Mouse (Mus musculus) MEL (cell line): ENCODE data around the gene 1700013G24Rik. TPM values are rescaled to one million over a fixed set of nuclear protein-coding genes. Genes with fewer than 3 reads are reported as not detected.

Experiments
- DNase-seq: peaks from one replicate; pipeline ENCODE4 v3.0.0; 2011; ENCODE audit warnings: low read depth, low spot score
- H3K27ac ChIP-seq: 2 replicates; pipeline ENCODE4 v1.5.1; 2012; ENCODE audit warnings: low read depth, mild to moderate bottlenecking, control low read depth, low read length, moderate library complexity; ENCODE audit not compliant: control insufficient read depth
- H3K27me3 ChIP-seq, 2 experiments: fragments of 150-350 bp in 1 of 2; sonication (generic) in 1 of 2; 2 replicates each; pipeline ENCODE4 v1.6.1; 2012; ENCODE audit warnings: low read length in 2 of 2, mild to moderate bottlenecking in 2 of 2, improper control_type of control experiment in 1 of 2, moderate library complexity in 1 of 2; ENCODE audit not compliant: insufficient read depth in 2 of 2, control insufficient read depth in 1 of 2
- H3K36me3 ChIP-seq, 2 experiments: 2 replicates each; pipeline ENCODE4 v1.6.1; 2012 to 2014; ENCODE audit warnings: low read length in 2 of 2, improper control_type of control experiment in 1 of 2, inconsistent platforms in 1 of 2, mild to moderate bottlenecking in 1 of 2; ENCODE audit not compliant: insufficient read depth in 2 of 2, control insufficient read depth in 1 of 2
- H3K4me1 ChIP-seq, 2 experiments: fragments of 150-350 bp in 1 of 2; sonication (generic) in 1 of 2; 2 replicates each; pipeline ENCODE4 v1.6.1; 2012; ENCODE audit warnings: low read length in 2 of 2, improper control_type of control experiment in 1 of 2, mild to moderate bottlenecking in 1 of 2; ENCODE audit not compliant: insufficient read depth in 2 of 2, control insufficient read depth in 1 of 2
- H3K4me3 ChIP-seq, 2 experiments: fragments of 150-350 bp in 1 of 2; sonication (generic) in 1 of 2; 2 replicates each; pipeline ENCODE4 v1.5.1; 2012; ENCODE audit warnings: low read depth in 2 of 2, low read length in 2 of 2, mild to moderate bottlenecking in 2 of 2, moderate library complexity in 2 of 2, control low read depth in 1 of 2, improper control_type of control experiment in 1 of 2; ENCODE audit not compliant: control insufficient read depth in 1 of 2, insufficient read depth in 1 of 2
- H3K79me2 ChIP-seq: 2 replicates; pipeline ENCODE4 v1.6.1; 2012; ENCODE audit warnings: mild to moderate bottlenecking, low read length, moderate library complexity; ENCODE audit not compliant: control insufficient read depth, poor library complexity, insufficient read depth
- H3K9ac ChIP-seq: 2 replicates; pipeline ENCODE4 v1.6.1; 2012; ENCODE audit warnings: low read depth, mild to moderate bottlenecking, control low read depth, low read length, moderate library complexity; ENCODE audit not compliant: control insufficient read depth, poor library complexity, severe bottlenecking
- H3K9me3 ChIP-seq: fragments of 150-350 bp; sonication (generic); replicated peaks from 2 replicates; pipeline ENCODE4 v1.6.1; 2012; ENCODE audit warnings: mild to moderate bottlenecking, low read length, improper control_type of control experiment, moderate library complexity; ENCODE audit not compliant: insufficient read depth
- BHLHE40 ChIP-seq: IDR thresholded peaks from 2 replicates; pipeline ENCODE4 v1.6.1; 2012; ENCODE audit warnings: low read depth, mild to moderate bottlenecking, inconsistent platforms, low read length, improper control_type of control experiment, borderline replicate concordance
- CHD1 ChIP-seq: IDR thresholded peaks from 2 replicates; pipeline ENCODE4 v1.6.1; 2012; ENCODE audit warnings: low read depth, mild to moderate bottlenecking, inconsistent platforms, low read length, improper control_type of control experiment
- CTCF ChIP-seq, 3 experiments: IDR thresholded peaks in 2 of 3; conservative IDR thresholded peaks in 1 of 3; 2 replicates each; pipeline ENCODE4 v1.5.1; 2011 to 2012; ENCODE audit warnings: low read length in 3 of 3, low read depth in 2 of 3, mild to moderate bottlenecking in 2 of 3, improper control_type of control experiment in 1 of 3, inconsistent platforms in 1 of 3, mixed read lengths in 1 of 3, moderate library complexity in 1 of 3; ENCODE audit not compliant: control insufficient read depth in 1 of 3, insufficient read depth in 1 of 3, poor library complexity in 1 of 3, severe bottlenecking in 1 of 3
- E2F4 ChIP-seq: IDR thresholded peaks from 2 replicates; pipeline ENCODE4 v1.6.1; 2011; ENCODE audit warnings: low read depth, low read length, improper control_type of control experiment, borderline replicate concordance
- EP300 ChIP-seq, 2 experiments: IDR thresholded peaks; 2 replicates each; pipeline ENCODE4 v1.6.1; 2011; ENCODE audit warnings: improper control_type of control experiment in 2 of 2, low read length in 2 of 2, low read depth in 1 of 2, mild to moderate bottlenecking in 1 of 2
- ETS1 ChIP-seq: IDR thresholded peaks from 2 replicates; pipeline ENCODE4 v1.6.1; 2012; ENCODE audit warnings: low read depth, mild to moderate bottlenecking, inconsistent platforms, low read length, improper control_type of control experiment, moderate library complexity
- GABPA ChIP-seq: IDR thresholded peaks from 2 replicates; pipeline ENCODE4 v1.6.1; 2012; ENCODE audit warnings: low read depth, mild to moderate bottlenecking, inconsistent platforms, low read length, improper control_type of control experiment, moderate library complexity
- GATA1 ChIP-seq: IDR thresholded peaks from 2 replicates; pipeline ENCODE4 v1.6.1; 2011; ENCODE audit warnings: low read depth, low read length, improper control_type of control experiment
- JUND ChIP-seq: IDR thresholded peaks from 2 replicates; pipeline ENCODE4 v1.6.1; 2011; ENCODE audit warnings: low read depth, mild to moderate bottlenecking, improper control_type of control experiment, low read length
- KAT2A ChIP-seq: conservative IDR thresholded peaks from 2 replicates; pipeline ENCODE4 v1.6.1; 2012; ENCODE audit warnings: low read depth, low read length, improper control_type of control experiment, inconsistent platforms
- MAFK ChIP-seq: IDR thresholded peaks from 2 replicates; pipeline ENCODE4 v1.6.1; 2011; ENCODE audit warnings: low read depth, mild to moderate bottlenecking, low read length, improper control_type of control experiment, borderline replicate concordance
- MXI1 ChIP-seq: IDR thresholded peaks from 2 replicates; pipeline ENCODE4 v1.6.1; 2011; ENCODE audit warnings: mild to moderate bottlenecking, low read depth, low read length, improper control_type of control experiment
- MYB ChIP-seq: IDR thresholded peaks from 2 replicates; pipeline ENCODE4 v1.6.1; 2011; ENCODE audit warnings: mild to moderate bottlenecking, low read depth, low read length, improper control_type of control experiment
- NELFE ChIP-seq: IDR thresholded peaks from 2 replicates; pipeline ENCODE4 v1.6.1; 2011; ENCODE audit warnings: low read depth, low read length, improper control_type of control experiment
- NRF1 ChIP-seq: IDR thresholded peaks from 2 replicates; pipeline ENCODE4 v1.6.1; 2014; ENCODE audit warnings: low read depth, mild to moderate bottlenecking, inconsistent platforms, low read length, improper control_type of control experiment, moderate library complexity; ENCODE audit not compliant: poor library complexity, insufficient read depth, severe bottlenecking
- POLR2AphosphoS2 ChIP-seq: IDR thresholded peaks from 2 replicates; pipeline ENCODE4 v1.6.1; 2011; ENCODE audit warnings: low read length, improper control_type of control experiment
- RAD21 ChIP-seq: IDR thresholded peaks from 2 replicates; pipeline ENCODE4 v1.6.1; 2011; ENCODE audit warnings: mild to moderate bottlenecking, low read depth, low read length, improper control_type of control experiment
- RCOR1 ChIP-seq: IDR thresholded peaks from 2 replicates; pipeline ENCODE4 v1.6.1; 2012; ENCODE audit warnings: low read depth, mild to moderate bottlenecking, inconsistent platforms, low read length, improper control_type of control experiment
- SIN3A ChIP-seq: IDR thresholded peaks from 2 replicates; pipeline ENCODE4 v1.6.1; 2012; ENCODE audit warnings: low read length, improper control_type of control experiment, inconsistent platforms
- SMC3 ChIP-seq: IDR thresholded peaks from 2 replicates; pipeline ENCODE4 v1.6.1; 2011; ENCODE audit warnings: low read depth, low read length, improper control_type of control experiment
- TAL1 ChIP-seq: IDR thresholded peaks from 2 replicates; pipeline ENCODE4 v1.6.1; 2012; ENCODE audit warnings: mild to moderate bottlenecking, inconsistent platforms, low read length, moderate library complexity, mixed read lengths
- TCF12 ChIP-seq: IDR thresholded peaks from 2 replicates; pipeline ENCODE4 v1.6.1; 2014; ENCODE audit warnings: low read depth, mild to moderate bottlenecking, inconsistent platforms, low read length, improper control_type of control experiment, moderate library complexity
- UBTF ChIP-seq: IDR thresholded peaks from 2 replicates; pipeline ENCODE4 v1.6.1; 2012; ENCODE audit warnings: low read depth, mild to moderate bottlenecking, inconsistent platforms, low read length, improper control_type of control experiment, moderate library complexity, borderline replicate concordance; ENCODE audit not compliant: insufficient read depth
- USF1 ChIP-seq: IDR thresholded peaks from 2 replicates; pipeline ENCODE4 v1.6.1; 2014; ENCODE audit warnings: low read depth, mild to moderate bottlenecking, inconsistent platforms, low read length, improper control_type of control experiment, moderate library complexity
- ZC3H11A ChIP-seq: IDR thresholded peaks from 2 replicates; pipeline ENCODE4 v1.6.1; 2012; ENCODE audit warnings: low read depth, mild to moderate bottlenecking, inconsistent platforms, low read length, improper control_type of control experiment
- ZMIZ1 ChIP-seq: IDR thresholded peaks from 2 replicates; pipeline ENCODE4 v1.6.1; 2012; ENCODE audit warnings: low read depth, mild to moderate bottlenecking, inconsistent platforms, low read length, improper control_type of control experiment, moderate library complexity
- ZNF384 ChIP-seq: IDR thresholded peaks from 2 replicates; pipeline ENCODE4 v1.6.1; 2012; ENCODE audit warnings: low read depth, mild to moderate bottlenecking, inconsistent platforms, low read length, improper control_type of control experiment
- polyA plus RNA-seq, 2 experiments: library from polyadenylated mRNA; stranded (reverse) in 1 of 2; unstranded in 1 of 2; fragments of >175 nt in 1 of 2; fragments of >200 nt in 1 of 2; gene quantifications; 2 replicates each; pipeline versions ENCODE4 v1.2.1 to v1.2.4; 2012; ENCODE audit warnings: low replicate concordance in 2 of 2, low read depth in 1 of 2; ENCODE audit not compliant: insufficient read length in 2 of 2, insufficient read depth in 1 of 2, missing spikeins in 1 of 2
- total RNA-seq: library from RNA; depleted of rRNA; stranded (reverse); fragments of 300-350 nt; gene quantifications from 2 replicates; pipeline ENCODE4 v1.2.3, GENCODE M21; 2012

1700013G24Rik gene
- total and polyA plus RNA-seq, 3 experiments = not detected

DNA sequence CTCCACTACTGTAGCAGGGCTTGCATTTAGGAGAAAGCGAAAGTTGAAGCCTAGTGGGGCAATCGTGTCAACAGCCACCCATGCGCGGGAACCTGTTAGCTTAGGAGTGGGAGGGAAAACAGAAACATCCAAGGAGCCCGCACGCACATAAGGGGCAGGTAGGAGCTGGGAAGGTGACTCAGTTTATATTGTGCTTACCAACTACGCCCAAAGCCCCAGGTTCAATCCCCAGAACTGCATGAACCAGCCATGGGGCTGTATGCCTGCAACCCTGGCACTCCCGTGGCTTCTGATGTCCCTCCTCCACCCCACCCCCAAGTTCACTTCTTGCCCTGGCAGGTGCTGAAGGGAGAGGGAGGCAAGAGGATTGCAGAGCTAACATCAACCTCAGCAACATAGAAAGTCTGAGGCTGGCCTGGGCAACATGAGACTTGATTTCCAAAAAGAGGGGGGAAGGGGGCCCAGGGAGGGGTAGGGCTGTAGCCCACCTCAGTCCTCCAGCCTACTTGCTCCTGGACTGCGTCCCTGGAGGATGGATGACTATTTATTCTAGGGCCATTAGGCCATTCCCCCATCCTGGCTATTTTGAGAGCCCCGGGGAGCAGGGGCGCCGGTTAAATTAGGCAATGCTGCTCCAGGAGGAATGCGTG, 28.4 kb downstream of the 1700013G24Rik start:
- no peaks in the 10 kb centered on the region for H3K9me3 ChIP-seq
- H3K36me3 ChIP-seq = no peaks in the 10 kb centered on the region
- no peak overlapping the region for H3K9ac ChIP-seq
- TF ChIP-seq GATA1 = no peak
- TF ChIP-seq USF1 = no peak
- TF ChIP-seq GABPA = no peak
- no peak for TF ChIP-seq POLR2AphosphoS2
- no peak for DNase-seq
- H3K4me3 ChIP-seq = no peak overlapping the region
- H3K27ac ChIP-seq = no peak overlapping the region
- no peaks in the 10 kb centered on the region for H3K79me2 ChIP-seq
- H3K27me3 ChIP-seq = no peaks in the 10 kb centered on the region
- peaks cover 0 to 5% of the 10 kb centered on the region in 2 experiments; a peak in 1 of 4 replicates for H3K4me1 ChIP-seq

DNA sequence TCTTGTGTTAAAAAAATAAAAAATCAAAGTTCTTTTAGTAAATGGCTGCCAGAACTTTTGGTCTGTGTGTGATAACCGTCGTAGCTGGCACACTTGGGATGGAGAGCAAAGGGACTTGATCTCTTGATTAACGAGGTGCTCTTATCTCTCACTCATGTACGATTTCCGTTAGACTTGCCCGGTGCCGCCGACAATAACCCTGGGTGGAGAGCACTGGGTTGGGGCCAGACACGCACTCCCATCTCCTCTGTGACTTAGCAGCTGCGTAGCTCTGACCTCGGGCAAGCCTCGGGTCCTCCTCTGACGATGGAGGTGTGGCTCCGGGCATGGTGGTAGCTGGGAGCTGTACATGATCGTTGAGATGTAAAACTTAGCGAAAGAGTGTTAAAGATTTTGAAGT, 30.8 kb downstream of the 1700013G24Rik start:
- Histone ChIP-seq H3K9me3 (no peaks in the 10 kb centered on the region), H3K27ac (no peak overlapping the region), H3K36me3 (no peaks in the 10 kb centered on the region)

DNA sequence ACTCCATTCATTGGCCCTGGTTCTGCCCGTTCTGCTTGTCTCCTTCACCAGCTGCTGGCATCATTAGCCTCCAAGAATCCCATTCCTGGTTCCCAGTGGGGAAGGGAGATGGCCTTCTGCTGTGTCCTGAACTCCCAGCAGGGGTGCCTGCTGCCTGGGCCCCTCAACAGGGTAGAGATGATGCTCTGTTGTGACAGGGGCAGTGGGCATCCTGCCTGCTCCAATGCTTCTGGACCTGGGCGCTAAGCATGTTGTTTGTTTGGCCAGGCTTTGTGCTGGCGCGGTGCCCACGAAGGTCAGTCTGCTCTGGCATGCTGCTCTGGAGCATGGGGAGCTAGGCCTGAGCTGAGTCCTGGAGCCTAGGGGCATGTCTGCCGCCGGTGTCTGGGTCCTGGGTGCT, 31.5 kb downstream of the 1700013G24Rik start:
- no peaks in the 10 kb centered on the region for H3K9me3 ChIP-seq
- no peak overlapping the region for H3K4me3 ChIP-seq
- H3K36me3 ChIP-seq = no peaks in the 10 kb centered on the region
- no peak overlapping the region for H3K9ac ChIP-seq
- DNase-seq = no peak
- no peak overlapping the region for H3K27ac ChIP-seq
- H3K4me1 ChIP-seq = peaks cover 0 to 5% of the 10 kb centered on the region in 2 experiments; a peak in 1 of 4 replicates
- no peaks in the 10 kb centered on the region for H3K27me3 ChIP-seq
- TF ChIP-seq SIN3A (no peak), RAD21 (no peak), NELFE (no peak), JUND (no peak), KAT2A (no peak), CTCF (IDR thresholded peaks at IDR 0.05 in 2 of 3, conservative IDR thresholded peaks at IDR 0.05 in 1 of 3; ENCODE audit: control insufficient read depth in 1 of 3, insufficient read depth in 1 of 3, low read depth in 2 of 3, low read length in 3 of 3, poor library complexity in 1 of 3, severe bottlenecking in 1 of 3) (no peak), CHD1 (no peak), NRF1 (no peak), ZNF384 (no peak), UBTF (no peak), ETS1 (no peak), SMC3 (no peak), MAFK (no peak), TAL1 (no peak), E2F4 (no peak), ZC3H11A (no peak), RCOR1 (no peak), ZMIZ1 (no peak), TCF12 (no peak)
- H3K79me2 ChIP-seq = no peaks in the 10 kb centered on the region

More for the DNA sequence above, 30.8 kb downstream of the 1700013G24Rik start:
- Histone ChIP-seq H3K4me3 (no peak overlapping the region), H3K4me1 (peaks cover 0 to 5% of the 10 kb centered on the region in 2 experiments; a peak in 1 of 4 replicates), H3K27me3 (no peaks in the 10 kb centered on the region), H3K79me2 (no peaks in the 10 kb centered on the region), H3K9ac (no peak overlapping the region)
- DNase-seq = peak; percentile 52
- TF ChIP-seq EP300 (IDR thresholded peaks at IDR 0.05; ENCODE audit: low read depth in 1 of 2, low read length in 2 of 2) (peak; percentile 39 to 49; a peak in 3 of 4 replicates), TAL1 (no peak), ZC3H11A (no peak), BHLHE40 (no peak), RCOR1 (peak; percentile 77), GATA1 (peak; percentile 50; the same call in 1 of the 2 replicates), MYB (peak; percentile 33; the same call in 1 of the 2 replicates), ETS1 (peak; percentile 43; the same call in 1 of the 2 replicates), MXI1 (no peak), TCF12 (peak; percentile 71)
